In the genomic region with DNA sequence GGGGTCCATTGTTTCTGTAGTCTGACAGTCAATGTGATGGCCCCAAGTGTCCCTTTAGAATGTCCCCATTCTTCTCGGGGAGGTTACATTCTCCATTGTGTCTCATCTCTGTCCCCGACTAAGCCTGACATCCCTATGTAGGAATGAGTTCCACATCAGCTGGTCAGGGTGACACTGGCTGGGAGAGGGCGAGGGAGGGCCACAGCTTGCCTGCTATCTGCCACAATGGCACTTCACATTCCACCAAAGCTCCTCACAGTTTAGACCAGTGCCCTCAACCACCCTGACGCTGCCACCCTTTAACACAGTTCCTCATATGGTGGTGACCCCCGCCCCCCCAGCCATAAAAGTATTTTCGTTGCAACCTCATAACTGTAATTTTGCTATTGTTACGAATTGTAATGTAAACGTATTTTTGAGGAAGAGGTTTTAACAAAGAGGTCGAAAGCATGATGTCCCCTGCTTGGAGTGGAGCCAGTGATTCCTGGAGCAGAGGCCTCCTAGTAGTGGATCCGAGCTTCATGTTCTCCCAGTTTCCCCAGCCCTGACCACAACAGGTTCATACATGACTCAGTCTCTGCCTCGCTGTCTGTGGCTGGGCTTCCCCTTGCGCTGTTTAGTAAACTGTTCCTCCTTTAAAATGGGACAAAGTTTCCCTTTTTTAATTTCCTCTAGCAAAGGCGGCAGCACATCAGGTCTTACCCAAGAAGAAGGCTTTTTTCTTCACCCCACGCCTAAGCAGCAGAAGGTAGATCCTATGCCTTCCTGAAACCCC, we compare ENCODE assay signal across 10 mouse cellular contexts. TPM values are rescaled to one million over a fixed set of nuclear protein-coding genes. Genes with fewer than 3 reads are reported as not detected.
A peak's percentile ranks its signal among the peaks of the same experiment; 100 is the strongest.
DNase-seq lines count a peak whose midpoint lies in the region; ATAC-seq lines count a peak whose summit lies in the region.
"Had no signal": no experiment of that assay in that cellular context is flagged by ENCODE, and none has a peak within 500 bp of the region (broad histone marks: within the 10 kb centered on the region; RNA-seq: fewer than 3 reads in every experiment).

No protein-coding gene starts in this region.

- no peak for DNase-seq in heart, postnatal 25 days (ENCODE audit: low spot score)
- no peak for DNase-seq in midbrain, embryonic 10.5 days (ENCODE audit: low spot score)
- DNase-seq in midbrain, embryonic 14.5 days: no peak
- DNase-seq in monocyte, adult 2 months (ENCODE audit: low read depth in 1 of 2, low spot score in 2 of 2): peak; percentile 50 to 65
- DNase-seq in right cerebral cortex, postnatal 10 days (ENCODE audit: low spot score in 2 of 2): no peak
- DNase-seq in cerebellum, adult 8-10 months: no peak
- DNase-seq: cerebellum, postnatal 10 days had no signal

- 67% methylated on average over 14 of the region's 14 CpGs for WGBS in heart, embryonic 13.5 days
- 76% methylated on average over 14 of the region's 14 CpGs for WGBS in midbrain, embryonic 10.5 days
- 72% methylated on average over 14 of the region's 14 CpGs for WGBS in midbrain, embryonic 14.5 days

- H3K4me1 ChIP-seq in heart, embryonic 13.5 days: peaks cover 45% of the 10 kb centered on the region
- peaks cover 62% of the 10 kb centered on the region for H3K4me1 ChIP-seq in midbrain, embryonic 10.5 days
- peaks cover 20% of the 10 kb centered on the region for H3K4me1 ChIP-seq in midbrain, embryonic 14.5 days (ENCODE audit: control insufficient read depth, insufficient read depth, low read length)
- peaks cover 22% of the 10 kb centered on the region for H3K4me1 ChIP-seq in brown adipose tissue, adult 24 weeks (ENCODE audit: control insufficient read depth, insufficient read depth, insufficient read length, low read length)

- no peak overlapping the region for H3K9ac ChIP-seq in heart, embryonic 13.5 days
- no peak overlapping the region for H3K9ac ChIP-seq in midbrain, embryonic 14.5 days (replicated peaks; ENCODE audit: low read length)

- H3K27ac ChIP-seq in heart, embryonic 13.5 days (replicated peaks): peak overlapping the region; percentile 21; the same call in 1 of the 2 replicates
- peak overlapping the region; percentile 38; the same call in 1 of the 2 replicates for H3K27ac ChIP-seq in midbrain, embryonic 10.5 days (replicated peaks)
- no peak overlapping the region for H3K27ac ChIP-seq in midbrain, embryonic 14.5 days (replicated peaks; ENCODE audit: low read depth, low read length)
- H3K27ac ChIP-seq in brown adipose tissue, adult 24 weeks (replicated peaks; ENCODE audit: low read depth, low read length): peak overlapping the region; percentile 25

- H3K4me3 ChIP-seq in heart, embryonic 13.5 days: no peak overlapping the region
- no peak overlapping the region for H3K4me3 ChIP-seq in midbrain, embryonic 10.5 days
- no peak overlapping the region for H3K4me3 ChIP-seq in midbrain, embryonic 14.5 days (replicated peaks; ENCODE audit: low read depth, low read length)
- H3K4me3 ChIP-seq in brown adipose tissue, adult 24 weeks (ENCODE audit: insufficient read depth, low read depth, low read length): no peak overlapping the region
- H3K4me3 ChIP-seq: limb, embryonic 10.5 days had no signal

- ATAC-seq in heart, embryonic 13.5 days (ENCODE audit: extremely low read depth, insufficient number of reproducible peaks, low FRiP score, low TSS enrichment): no peak
- ATAC-seq in midbrain, embryonic 14.5 days (ENCODE audit: low FRiP score, low TSS enrichment): no peak

- no peak overlapping the region for H3K4me2 ChIP-seq in heart, embryonic 13.5 days
- H3K4me2 ChIP-seq in midbrain, embryonic 14.5 days (ENCODE audit: low read length): no peak overlapping the region

- no peaks in the 10 kb centered on the region for H3K9me3 ChIP-seq in heart, embryonic 13.5 days
- H3K9me3 ChIP-seq in midbrain, embryonic 10.5 days (replicated peaks): no peaks in the 10 kb centered on the region
- H3K9me3 ChIP-seq in midbrain, embryonic 14.5 days (ENCODE audit: control insufficient read depth, low read length): no peaks in the 10 kb centered on the region
- H3K9me3 ChIP-seq: limb, embryonic 10.5 days had no signal

- intact Hi-C loops in heart, postnatal 25 days (cut with DNase I): loop anchor here (2.0 kb wide), 1 partner anchor 45 kb away; no protein-coding TSS in a partner anchor

- H3K36me3 ChIP-seq in heart, embryonic 13.5 days: no peaks in the 10 kb centered on the region
- H3K36me3 ChIP-seq in midbrain, embryonic 10.5 days: no peaks in the 10 kb centered on the region
- no peaks in the 10 kb centered on the region for H3K36me3 ChIP-seq in midbrain, embryonic 14.5 days (ENCODE audit: control insufficient read depth, insufficient read depth, low read length)

- H3K27me3 ChIP-seq in heart, embryonic 13.5 days (replicated peaks): peaks cover 11% of the 10 kb centered on the region; the same call in 1 of the 2 replicates
- no peaks in the 10 kb centered on the region for H3K27me3 ChIP-seq in midbrain, embryonic 10.5 days (ENCODE audit: low read depth, poor library complexity, severe bottlenecking)
- H3K27me3 ChIP-seq in midbrain, embryonic 14.5 days (ENCODE audit: control insufficient read depth, insufficient read depth, low read length): no peaks in the 10 kb centered on the region

RNA-seq across cellular contexts. Expression of gene St6gal1, which starts 47.4 kb away (rescaled TPM):
- 15.9 and 18.1 TPM in 2 replicates for polyA plus RNA-seq in heart, embryonic 13.5 days (2015; fragmentation: Nextera tagmentation; extraction: Ambion mirVana)
- 10 to 100 TPM; 11.5 to 11.7 TPM for total RNA-seq in heart, postnatal 25 days (2021)
- polyA plus RNA-seq in midbrain, embryonic 10.5 days (2016; fragmentation: Nextera tagmentation; extraction: Ambion mirVana): 17.5 and 23.4 TPM in 2 replicates
- polyA plus RNA-seq in midbrain, embryonic 14.5 days (2014; fragmentation: Nextera tagmentation; extraction: Ambion mirVana): 28.5 and 30.6 TPM in 2 replicates
- polyA plus RNA-seq in brown adipose tissue, adult 24 weeks (2012; ENCODE audit: insufficient read depth, insufficient read length, missing spikeins): 7.3 and 8.6 TPM in 2 replicates

Comparison
In these comparisons a context has a peak if more than half of its experiments do, and no peak if none do; other contexts are left out.
1. DNase-seq: peak in monocyte, adult 2 months (2 of 2); none in heart, postnatal 25 days (single experiment), midbrain, embryonic 10.5 days (single experiment), midbrain, embryonic 14.5 days (single experiment), right cerebral cortex, postnatal 10 days (0 of 2) and cerebellum, adult 8-10 months (single experiment).